Mouse (Mus musculus): ENCODE measurements around the gene Atg2b. TPM values are rescaled to one million over a fixed set of nuclear protein-coding genes. Genes with fewer than 3 reads are reported as not detected.

The Atg2b gene
- polyA plus RNA-seq, 2 experiments from 2014 or later: 8.9 to 12.8 TPM

DNA sequence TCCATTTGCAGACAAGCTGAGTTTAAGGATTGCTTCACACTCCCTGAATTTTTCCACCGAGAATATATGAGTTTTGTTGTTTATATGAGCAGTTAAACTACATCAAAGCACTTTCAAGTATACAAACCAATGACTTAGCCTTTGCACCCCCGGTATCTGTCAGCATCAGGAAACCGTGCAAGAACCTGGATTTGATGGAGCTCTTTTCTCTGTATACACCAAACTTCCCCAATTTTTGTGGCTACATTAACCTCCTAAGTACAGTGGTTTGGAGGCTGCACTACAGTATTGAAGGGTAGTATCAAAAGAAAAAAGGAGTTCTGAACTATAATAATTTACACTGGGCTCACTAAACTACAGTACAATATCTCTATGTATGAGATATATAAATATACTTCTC is 6.2 kb downstream of the Atg2b start:
- ATAC-seq: no peak

DNA sequence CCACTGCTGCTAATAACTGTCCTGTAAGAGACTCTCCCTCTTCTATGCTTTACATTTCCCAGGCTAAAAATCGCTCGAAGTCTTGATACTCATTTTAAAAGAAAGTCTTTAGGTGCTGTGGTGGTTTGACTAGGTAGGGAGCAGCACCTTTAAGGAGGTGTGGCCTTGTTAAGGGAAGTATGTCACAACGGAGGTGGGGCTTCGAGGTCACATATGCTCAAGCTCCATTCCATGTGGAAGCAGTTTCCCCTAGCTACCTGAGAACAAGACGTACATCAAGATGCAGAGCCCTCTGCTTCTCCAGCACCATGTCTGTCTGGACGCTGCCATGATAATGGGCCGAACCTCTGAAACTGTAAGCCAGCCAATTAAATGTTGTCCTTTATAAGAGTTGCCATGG is 6.8 kb downstream of the Atg2b start:
- ATAC-seq: no peak

DNA sequence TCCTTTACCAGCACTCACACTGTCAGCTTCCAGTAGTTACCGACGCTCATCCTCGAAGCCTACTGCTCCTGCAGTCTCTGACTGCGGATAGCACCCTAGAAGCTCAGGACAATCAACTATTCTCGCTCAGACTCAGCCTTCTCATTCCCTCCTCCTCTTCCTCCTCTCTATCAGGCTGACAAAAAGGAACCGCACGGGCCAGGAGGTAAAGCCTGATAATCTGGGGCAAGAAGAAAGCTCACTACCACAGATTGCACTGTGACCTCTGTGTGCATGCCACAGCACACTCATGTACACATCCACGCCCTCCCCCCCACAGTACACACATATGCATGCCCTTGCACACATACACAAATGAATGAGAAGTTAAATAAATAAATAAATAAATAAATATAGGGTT is 8.7 kb downstream of the Atg2b start:
- no peak for ATAC-seq

DNA sequence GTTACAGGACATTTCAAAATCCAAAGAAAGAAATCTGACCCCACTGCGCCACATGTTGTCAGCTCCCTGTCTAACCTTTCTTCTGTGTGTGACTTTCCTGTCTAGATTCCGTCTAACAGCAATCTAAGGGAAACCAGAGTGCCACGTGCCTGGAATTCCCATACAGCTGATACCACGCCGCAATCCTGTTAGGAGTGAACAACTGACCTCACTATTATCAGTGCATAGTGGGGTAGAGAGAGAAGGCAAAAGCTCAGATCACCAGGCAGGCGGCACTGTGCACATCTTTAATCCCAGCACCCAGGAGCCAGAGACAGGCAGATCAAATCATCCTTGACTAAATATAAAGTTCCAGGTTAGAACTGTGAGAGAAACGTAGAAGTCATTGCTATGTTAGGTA is 29.2 kb downstream of the Atg2b start:
- no peak for ATAC-seq

DNA sequence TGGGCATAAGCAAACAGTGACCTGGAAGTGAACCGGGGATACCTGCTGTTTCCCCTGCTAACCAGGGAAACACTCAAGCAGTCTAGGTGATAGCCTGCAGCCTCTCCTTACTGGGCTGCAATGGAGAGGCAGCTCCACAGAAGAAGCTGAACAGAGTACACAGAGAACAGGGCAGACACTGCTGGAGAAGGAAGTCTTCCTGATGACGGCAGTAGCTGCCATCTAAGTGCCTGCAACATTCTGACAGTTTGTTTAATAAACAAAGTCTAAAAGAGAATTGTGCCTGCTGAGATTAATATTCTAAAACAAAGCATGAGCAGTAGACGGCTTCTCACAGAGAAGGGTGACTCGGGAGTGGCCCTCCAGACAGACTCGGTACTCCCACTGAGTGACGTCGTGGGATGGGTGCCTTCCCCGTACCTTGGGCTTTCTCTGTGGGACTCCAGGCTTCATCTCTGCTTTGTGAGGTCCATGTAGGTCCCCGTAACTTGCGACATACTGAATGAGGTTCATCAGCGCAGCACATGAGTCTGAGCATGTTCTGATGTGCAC is 42.2 kb downstream of the Atg2b start:
- no peak for ATAC-seq

DNA sequence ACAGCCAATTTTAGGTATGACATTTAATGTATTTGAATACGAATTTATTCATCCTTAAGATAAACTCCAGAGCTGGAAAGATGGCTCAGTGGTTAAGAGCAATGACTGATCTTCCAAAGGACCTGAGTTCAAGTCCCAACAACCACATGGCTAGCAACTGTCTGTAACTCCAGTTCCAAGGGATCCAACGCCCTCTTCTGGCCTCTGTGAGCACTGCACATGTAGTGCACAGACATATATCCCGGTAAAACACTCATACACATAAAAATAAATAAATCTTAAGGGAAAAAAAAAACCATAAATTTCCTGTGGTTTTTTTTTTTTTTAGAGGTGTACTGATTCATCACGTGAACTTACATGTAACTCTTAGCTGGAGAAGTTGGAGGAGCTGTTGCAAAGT is 47.5 kb downstream of the Atg2b start:
- ATAC-seq: no peak

DNA sequence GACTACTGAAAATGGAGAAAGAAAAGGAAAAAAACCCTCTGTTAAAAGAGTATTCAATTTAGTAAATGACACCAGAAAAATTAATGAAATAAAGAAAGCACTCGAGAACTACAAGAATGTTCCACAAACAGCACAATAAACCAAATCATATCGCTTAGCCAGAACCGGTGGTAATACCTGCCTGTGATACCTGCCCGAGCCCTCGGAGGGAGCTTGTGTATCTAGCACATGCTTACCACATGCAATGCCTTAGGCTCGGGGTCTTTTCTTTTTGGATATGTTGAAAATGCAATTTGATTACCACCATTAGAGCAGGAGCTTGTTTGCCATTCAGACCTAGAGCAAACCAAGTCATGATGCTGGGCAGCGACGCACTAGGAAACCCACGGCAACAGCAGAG is 48.5 kb downstream of the Atg2b start:
- no peak for ATAC-seq

DNA sequence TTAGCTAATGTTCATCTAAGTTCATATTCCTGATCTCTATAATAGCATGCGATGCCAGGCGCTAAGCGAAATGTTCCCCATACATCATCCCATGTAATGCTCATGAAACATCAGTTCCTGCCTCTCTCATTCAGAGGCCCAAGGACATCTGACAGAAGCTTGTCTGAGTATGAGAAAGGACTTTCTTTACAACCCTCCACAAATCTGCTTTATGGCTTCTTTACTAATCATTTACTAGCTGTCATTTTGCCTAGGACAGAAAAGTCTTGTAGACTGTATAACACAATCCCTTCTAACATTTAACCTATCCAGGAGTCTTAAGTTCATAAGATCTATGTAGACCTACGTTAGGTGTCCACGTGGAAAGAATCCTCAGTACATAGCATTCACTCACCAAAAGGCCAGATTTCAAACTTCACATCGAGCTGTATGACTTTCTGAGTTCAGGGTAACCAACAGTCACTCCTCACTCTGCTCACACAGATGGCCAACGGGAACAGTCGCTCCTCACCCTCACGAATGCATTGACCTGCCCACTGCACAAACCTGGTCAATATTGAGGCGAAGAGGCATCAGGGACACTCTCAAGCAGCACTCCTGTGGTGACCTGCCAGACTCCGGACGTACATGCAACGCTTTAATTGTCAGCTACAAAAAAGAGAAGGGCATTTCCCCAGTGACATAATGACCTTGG is 50.5 kb downstream of the Atg2b start:
- no peak for ATAC-seq

DNA sequence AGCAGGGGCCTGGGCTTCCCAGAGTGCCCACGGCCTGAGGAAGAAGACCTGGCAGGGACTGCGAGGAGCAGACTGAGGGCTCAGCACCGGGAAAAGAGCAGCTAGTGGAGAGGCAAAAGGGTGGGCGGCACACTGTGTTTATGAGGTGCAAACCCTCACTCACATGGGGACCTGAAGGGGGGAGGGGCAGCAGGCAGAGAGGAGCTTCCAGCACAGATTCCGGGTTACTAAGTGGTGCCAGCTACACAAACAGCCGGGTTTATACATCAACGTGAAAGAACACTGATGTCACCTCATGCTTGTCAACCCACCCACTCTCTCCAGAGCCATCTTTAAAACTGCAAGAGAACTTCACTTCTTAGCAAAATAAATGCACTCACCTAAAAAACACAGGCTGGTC is 59.2 kb downstream of the Atg2b start:
- ATAC-seq: no peak

DNA sequence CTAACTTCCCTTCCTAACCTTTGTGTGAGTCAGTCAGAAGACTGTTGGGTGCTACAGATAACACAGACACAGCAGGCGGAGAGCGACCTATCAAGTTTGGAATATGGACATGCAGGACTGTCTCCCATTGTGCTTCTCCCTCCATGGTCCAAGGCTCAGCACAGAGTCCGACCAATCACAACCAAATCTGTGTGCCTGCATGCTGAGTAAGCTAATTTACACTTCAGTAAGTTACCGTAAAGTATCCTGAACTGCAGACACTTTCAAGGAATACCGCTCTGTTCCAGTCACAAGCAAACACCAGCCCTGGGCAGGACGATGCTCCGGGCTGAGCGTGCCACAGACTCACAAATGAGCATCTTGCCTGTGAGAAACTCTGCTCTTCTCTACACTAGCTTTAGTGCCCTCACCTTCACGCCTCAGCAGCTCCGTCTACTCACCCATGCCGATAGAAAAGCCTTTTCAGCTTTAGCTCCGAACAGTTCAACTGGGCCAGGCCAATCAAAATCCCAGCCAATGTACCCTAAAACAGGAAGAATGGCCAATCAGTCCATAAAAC is 62.0 kb downstream of the Atg2b start:
- ATAC-seq: no peak

DNA sequence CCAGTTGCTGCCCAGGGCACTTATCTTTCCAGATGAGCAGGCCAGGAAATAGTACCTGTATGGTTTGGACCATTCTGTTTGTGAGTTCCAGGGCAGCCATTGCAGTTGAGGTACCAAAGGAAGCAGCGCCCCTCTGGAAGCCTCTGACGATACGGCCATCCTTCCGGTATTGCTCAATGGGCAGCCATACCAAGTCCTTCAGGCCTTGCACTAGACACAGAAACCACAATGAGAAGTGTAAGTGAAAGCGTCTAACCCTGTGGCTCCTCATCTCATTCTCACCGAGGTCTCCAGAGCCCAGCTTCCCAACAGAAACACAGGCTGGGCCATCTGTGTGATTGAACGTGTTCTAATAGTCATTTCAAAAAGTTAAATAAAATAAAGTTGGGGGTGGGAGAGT is 63.0 kb downstream of the Atg2b start:
- no peak for ATAC-seq

DNA sequence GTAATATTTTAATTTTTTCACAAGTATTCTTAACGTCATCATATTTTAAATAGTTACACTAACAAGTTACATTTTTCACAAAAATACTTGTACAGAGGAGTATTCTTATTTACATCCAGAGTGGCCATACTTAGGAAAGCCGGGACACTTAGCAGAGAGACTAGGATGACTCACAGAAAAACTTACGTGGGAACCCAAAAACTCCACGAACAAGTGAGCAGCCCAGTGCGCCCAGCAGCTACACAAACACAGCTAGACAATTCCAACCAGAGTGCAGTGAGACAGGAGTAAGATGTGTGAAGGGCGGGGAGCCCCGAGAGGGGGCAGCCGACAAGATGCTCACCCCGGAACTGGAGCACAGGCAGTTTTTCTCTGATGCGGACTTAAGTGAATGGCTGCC is 71.5 kb downstream of the Atg2b start:
- ATAC-seq: no peak

DNA sequence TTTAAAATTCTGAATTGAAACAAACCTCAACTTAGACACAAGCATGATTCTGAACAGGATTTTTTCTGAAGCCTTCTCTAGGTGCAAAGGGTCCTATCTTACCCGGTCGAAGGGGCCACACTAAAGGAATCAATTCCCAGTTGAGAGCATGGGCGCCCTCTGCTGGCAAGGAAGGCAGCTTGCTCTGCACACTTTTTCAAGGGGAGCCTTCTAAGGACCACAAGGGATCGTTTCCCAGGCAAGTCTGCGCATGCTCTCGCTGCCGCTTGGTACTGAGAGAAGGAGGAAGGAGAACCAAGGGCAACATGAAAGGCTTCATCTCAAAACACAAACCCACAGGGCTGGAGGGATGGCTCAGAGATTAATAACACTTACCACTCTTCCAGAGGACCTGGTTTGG is 73.3 kb downstream of the Atg2b start:
- ATAC-seq: no peak

DNA sequence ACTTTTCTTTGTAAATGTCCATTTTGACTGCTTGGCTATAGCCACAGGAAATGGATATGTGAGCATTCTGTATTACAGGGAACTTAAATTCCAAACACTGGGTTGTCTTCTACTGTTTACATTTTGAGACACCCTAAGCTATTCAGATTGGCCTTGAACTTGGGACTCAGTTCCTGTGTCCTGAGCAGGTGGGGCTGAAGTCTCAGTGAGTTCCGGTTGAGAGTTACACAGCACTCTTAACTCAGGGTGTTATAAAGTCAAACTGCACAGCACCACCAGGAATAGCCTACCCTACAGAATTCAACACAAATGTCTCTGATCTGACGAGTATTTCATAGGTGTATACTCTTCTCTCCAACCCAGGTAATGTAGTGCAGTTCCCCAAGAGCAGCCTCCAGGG is 74.0 kb downstream of the Atg2b start:
- ATAC-seq: no peak

DNA sequence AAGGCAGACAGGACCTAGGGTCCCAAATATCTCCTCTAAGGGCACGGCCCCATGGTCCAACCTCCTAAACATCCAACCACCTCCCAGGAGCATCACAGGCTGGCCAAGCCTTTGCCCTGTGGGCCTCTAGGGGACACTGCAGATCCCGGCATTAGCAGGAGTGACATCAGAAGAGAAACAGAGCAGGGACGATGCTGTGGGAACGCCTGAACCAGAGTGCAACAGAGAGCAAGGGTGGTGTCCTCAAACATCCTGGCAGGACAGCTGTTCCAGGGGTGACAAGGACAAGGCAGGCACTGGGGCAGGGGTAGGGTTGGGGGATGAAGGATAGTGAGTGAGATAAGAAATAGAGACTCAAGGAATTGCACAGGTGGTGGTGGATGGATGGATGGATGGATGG is 78.1 kb downstream of the Atg2b start:
- ATAC-seq: no peak

DNA sequence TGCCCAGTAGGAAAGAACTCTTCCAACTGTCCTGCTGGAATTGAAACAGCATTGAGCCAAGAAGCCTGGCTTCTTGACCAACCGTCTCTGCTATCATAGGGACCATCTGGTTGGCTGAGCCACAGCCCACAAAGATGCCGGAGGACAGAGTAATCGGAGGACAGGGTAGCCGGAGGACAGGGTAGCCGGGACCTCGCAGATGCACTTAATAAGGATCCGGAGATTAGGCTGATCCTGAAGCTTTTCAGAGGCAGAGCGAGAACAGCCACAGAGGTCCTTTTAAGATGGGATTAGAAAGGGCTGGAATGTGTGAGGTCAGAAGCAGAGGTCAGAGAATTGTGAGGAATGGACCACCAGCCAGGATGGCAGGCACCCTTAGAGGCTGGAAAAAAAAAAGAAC is 79.8 kb downstream of the Atg2b start:
- ATAC-seq: no peak

DNA sequence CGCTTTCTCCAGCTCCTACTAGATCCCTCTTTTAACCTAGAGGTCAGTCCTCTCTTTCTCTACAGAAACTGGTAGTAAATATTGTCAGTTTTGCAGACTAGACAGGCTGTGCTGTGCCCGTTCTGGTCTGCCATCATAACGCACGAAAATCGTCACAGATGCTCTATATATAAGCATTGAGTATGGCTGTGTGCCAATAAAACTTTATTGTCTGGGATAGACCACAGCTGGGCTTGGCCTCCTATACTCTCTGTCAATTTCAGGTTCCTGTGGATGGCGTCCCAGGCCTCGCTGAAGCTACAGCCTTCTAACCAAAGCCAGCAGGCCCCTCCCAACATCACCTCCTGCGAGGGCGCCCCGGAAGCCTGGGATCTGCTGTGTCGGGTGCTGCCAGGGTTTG is 81.1 kb downstream of the Atg2b start:
- no peak for ATAC-seq

DNA sequence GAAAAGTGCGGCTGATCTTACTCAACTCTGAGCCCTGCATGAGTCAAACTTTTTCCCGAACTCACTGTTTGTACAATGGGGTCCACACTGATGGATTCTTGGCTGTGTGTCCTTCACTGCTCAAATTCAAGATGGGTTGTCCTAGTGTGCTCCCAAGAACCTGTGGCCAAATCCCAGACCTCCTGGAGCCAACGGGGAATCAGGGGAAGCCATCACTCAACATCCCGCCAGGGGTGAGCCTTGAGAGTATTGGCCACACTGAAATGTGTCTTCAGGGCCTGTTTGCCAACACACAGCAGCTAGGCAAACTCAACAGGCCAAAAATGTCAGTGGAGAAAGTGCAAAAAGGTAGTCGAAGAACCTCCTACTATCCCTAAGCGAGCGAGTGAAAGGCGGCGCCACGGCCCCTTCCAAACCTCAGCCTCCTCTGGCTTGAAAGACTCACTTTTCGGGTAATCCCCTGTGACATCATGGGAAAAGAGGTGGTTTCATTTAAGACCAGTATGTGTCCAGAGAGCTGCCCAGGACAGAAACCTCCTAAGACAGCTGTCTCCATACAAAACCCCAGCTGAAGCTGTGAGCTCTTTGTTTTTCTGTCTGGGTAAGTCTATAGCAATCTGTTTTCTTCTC is 82.3 kb downstream of the Atg2b start, which contains the start of gene Bdkrb1:
TSS of gene Bdkrb1 (plus strand) at position 505 of the 630 bp plus-strand sequence.
- ATAC-seq: no peak

DNA sequence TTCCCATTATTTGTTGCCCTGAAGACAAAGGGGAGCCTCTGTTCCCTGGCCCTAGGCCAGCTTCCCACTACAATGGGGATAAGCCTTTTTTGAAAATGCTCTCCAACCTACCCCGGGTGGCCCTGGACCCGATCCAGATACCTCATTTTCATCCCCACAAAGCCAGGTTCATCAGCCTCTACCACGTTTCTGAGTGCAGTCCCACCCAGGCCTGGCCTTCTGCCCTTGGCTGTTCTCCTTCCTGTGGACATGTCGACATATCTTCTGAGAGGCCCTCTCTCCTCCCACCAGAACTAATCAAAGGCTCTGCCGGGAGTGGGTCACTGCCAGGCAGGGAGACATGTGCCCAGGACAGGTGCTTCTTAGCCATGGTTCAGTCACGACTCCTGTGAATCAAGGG is 83.4 kb downstream of the Atg2b start:
- ATAC-seq: no peak

DNA sequence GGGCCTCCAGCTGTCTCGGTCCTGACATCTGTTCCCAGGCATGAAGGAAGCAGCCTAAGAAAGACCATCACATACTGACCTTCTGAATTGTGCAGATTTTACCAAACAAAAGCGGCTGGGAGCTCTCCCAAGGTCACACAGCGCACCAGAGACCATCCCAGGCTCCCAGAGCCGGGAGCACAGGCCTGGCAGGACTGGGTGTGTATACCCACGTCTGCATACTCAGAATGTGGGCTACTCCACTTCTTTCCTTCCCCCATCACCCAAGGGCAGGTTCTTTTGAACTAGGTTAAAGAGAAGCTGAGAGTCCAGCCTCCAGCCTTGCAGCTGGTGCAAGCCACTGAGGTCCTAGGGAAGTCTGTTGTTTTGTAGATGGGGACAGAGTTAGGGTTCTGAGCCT is 85.9 kb downstream of the Atg2b start:
- no peak for ATAC-seq

DNA sequence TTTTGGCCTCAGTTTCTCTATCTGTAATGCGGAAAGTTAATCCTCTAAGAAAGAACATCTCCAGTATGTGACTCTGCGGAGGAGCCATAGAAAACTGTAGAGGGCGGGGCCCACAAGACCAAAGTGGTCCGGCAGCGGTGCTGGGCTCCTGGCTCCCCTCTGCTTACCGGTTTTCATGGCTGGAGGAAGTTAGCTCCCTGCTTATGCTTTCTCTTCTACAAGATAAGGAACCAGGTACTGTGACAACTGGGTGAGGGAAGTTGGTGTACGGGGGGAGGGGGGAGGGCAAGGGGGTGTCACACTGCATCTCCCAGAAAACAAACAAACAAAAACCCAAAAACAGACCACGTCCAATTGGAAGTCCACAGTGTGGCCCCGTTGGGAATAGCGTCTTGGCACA is 86.5 kb downstream of the Atg2b start:
- no peak for ATAC-seq

DNA sequence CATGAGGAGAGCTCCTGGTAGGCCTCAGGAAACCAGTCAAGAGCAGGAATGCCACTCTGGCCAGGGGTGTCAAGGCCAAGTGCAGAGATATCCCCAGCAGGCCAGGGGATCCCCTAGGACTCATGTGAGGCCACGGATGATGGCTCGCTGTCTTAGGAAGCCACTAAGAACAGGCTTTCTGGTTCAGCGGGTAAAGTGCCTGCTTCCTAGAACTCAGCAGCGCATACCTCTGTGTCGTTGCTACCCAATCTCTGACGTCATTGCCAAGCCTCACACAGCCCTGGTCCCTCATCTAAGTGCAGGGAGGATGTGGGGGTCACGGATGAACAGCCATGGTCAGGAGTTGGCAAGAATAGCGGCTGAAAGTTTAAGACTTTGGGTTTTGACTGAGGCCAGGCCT is 87.9 kb downstream of the Atg2b start:
- ATAC-seq: no peak

DNA sequence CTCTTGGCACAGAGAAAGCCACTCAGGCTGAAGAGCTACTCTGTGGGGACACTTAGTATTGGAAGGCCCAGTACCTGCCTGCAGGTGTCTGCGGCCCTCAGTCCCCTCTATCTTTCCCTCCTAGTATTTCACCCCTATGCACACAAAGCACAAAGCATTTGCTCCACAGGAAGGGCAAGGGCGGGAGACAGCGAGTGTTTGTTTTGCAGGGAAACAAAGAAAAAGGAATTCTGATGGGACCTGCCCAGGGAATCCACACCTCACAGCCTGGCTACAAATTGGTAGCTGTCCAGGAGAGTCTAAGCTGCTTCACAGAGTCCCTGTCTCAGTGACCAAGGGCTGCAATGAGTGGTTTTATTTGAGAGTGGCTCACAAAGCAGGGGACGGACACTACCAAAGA is 91.5 kb downstream of the Atg2b start:
- ATAC-seq: no peak

DNA sequence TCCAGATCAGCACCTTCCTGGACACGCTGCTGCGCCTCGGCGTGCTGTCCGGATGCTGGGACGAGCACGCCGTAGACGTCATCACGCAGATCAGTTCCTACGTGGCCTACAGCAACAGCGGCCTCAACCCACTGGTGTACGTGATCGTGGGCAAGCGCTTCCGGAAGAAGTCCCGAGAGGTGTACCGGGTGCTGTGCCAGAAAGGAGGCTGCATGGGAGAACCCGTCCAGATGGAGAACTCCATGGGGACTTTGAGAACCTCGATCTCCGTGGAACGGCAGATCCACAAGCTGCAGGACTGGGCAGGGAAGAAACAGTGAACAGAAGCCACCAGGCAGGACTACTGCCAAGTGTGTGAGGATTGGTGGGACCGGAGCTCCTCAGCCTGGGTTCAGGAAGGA is 92.7 kb downstream of the Atg2b start:
- no peak for ATAC-seq
